Mouse (Mus musculus) midbrain, embryonic 12.5 days (tissue): ENCODE measurements at regions not wholly inside any gene's neighbourhood (a gene's known extent, or its start where the extent isn't known, plus 50 kb on each side); places are given as distances from the start of the nearest gene placed in this dataset.

Experiments used
- ATAC-seq: fragments of 200-750 bp; cut with Nextera tagmentation; 2 replicates; pipeline ENCODE4 v1.8.0; 2017; ENCODE audit warnings: low read depth, moderate TSS enrichment, moderate library complexity; ENCODE audit not compliant: low FRiP score
- H3K27ac ChIP-seq: fragments of 300-500 bp; sonication (generic); replicated peaks from 2 replicates; pipeline ENCODE4 v1.5.1; 2016; ENCODE audit warnings: mild to moderate bottlenecking
- H3K27me3 ChIP-seq: fragments of 300-500 bp; sonication (generic); 2 replicates; pipeline ENCODE4 v1.6.1; 2016; ENCODE audit warnings: mild to moderate bottlenecking
- H3K36me3 ChIP-seq: fragments of 300-500 bp; sonication (generic); 2 replicates; pipeline ENCODE4 v1.6.1; 2016
- H3K4me1 ChIP-seq: fragments of 300-500 bp; sonication (generic); 2 replicates; pipeline ENCODE4 v1.6.1; 2016
- H3K4me2 ChIP-seq: fragments of 300-500 bp; sonication (generic); replicated peaks from 2 replicates; pipeline ENCODE4 v1.6.1; 2016; ENCODE audit warnings: mild to moderate bottlenecking, moderate library complexity
- H3K4me3 ChIP-seq: fragments of 300-500 bp; sonication (generic); 2 replicates; pipeline ENCODE4 v1.5.1; 2016; ENCODE audit warnings: mild to moderate bottlenecking
- H3K9ac ChIP-seq: fragments of 300-500 bp; sonication (generic); replicated peaks from 2 replicates; pipeline ENCODE4 v1.6.1; 2016; ENCODE audit warnings: mild to moderate bottlenecking, moderate library complexity
- H3K9me3 ChIP-seq: fragments of 300-500 bp; sonication (generic); 2 replicates; pipeline ENCODE4 v1.6.1; 2016; ENCODE audit warnings: mild to moderate bottlenecking
- WGBS: fragments of 180-500 bp; shearing (Covaris S2); methylation state at CpG from one replicate; pipeline ENCODE4 v1.1.7; 2016; 5-methylcytosine and 5-hydroxymethylcytosine counted together

GRCm38 (mm10) chrX:19237048-19237737 lies 243.9 kb downstream of the Tex13c3 start:
- H3K27me3 ChIP-seq, result no peaks in the 10 kb centered on the region
- peak; percentile 78 for ATAC-seq
- H3K27ac ChIP-seq, result no peak overlapping the region
- H3K4me1 ChIP-seq, result no peaks in the 10 kb centered on the region
- H3K4me2 ChIP-seq, result peak overlapping the region; percentile 68
- no peaks in the 10 kb centered on the region for H3K9me3 ChIP-seq
- H3K4me3 ChIP-seq, result peak overlapping the region; percentile 46
- no peaks in the 10 kb centered on the region for H3K36me3 ChIP-seq
- H3K9ac ChIP-seq, result 0 out of 2 replicates have a peak overlapping the region, but pooled peaks have one; percentile 31
- WGBS, result 15% methylated on average over 25 of the region's 31 CpGs

DNA sequence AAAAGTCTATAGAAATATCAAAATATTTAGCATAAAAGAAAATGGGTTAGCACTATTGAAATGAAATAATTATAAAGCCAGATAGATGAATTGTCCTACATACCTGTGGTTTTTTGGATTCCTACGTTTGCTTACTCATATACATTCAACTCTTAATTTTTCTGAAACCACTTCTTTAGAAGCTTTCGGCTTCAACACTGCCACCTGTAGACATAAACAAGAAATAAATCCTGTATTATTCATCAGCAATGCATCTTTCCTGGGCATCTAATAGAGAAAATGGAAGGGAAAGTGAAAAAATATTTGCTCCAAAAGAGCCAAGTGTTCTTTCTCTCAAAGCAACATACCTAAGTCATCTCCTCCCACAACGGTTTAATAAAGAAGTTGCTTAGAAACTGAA lies 245.7 kb downstream of the Tex13c3 start:
- Histone ChIP-seq H3K9ac (no peak overlapping the region), H3K36me3 (no peaks in the 10 kb centered on the region), H3K4me3 (no peak overlapping the region), H3K27me3 (no peaks in the 10 kb centered on the region), H3K4me2 (no peak overlapping the region), H3K27ac (no peak overlapping the region), H3K9me3 (no peaks in the 10 kb centered on the region), H3K4me1 (no peaks in the 10 kb centered on the region)
- ATAC-seq, result no peak
- 75% methylated on average over 3 of the region's 3 CpGs for WGBS

- Histone ChIP-seq H3K4me3 (no peak overlapping the region), H3K27ac (no peak overlapping the region), H3K27me3 (no peaks in the 10 kb centered on the region), H3K36me3 (no peaks in the 10 kb centered on the region), H3K9me3 (no peaks in the 10 kb centered on the region), H3K9ac (no peak overlapping the region), H3K4me2 (no peak overlapping the region), H3K4me1 (no peaks in the 10 kb centered on the region)
- 85% methylated on average over 3 of the region's 3 CpGs for WGBS
- no peak for ATAC-seq
Measured at GRCm38 (mm10) chrX:19231823-19232222, 249.3 kb downstream of the Tex13c3 start.

GRCm38 (mm10) chrX:19223336-19223735 lies 257.8 kb downstream of the Tex13c3 start:
- Histone ChIP-seq H3K9ac (no peak overlapping the region), H3K27me3 (no peaks in the 10 kb centered on the region)
- ATAC-seq, result no peak

DNA sequence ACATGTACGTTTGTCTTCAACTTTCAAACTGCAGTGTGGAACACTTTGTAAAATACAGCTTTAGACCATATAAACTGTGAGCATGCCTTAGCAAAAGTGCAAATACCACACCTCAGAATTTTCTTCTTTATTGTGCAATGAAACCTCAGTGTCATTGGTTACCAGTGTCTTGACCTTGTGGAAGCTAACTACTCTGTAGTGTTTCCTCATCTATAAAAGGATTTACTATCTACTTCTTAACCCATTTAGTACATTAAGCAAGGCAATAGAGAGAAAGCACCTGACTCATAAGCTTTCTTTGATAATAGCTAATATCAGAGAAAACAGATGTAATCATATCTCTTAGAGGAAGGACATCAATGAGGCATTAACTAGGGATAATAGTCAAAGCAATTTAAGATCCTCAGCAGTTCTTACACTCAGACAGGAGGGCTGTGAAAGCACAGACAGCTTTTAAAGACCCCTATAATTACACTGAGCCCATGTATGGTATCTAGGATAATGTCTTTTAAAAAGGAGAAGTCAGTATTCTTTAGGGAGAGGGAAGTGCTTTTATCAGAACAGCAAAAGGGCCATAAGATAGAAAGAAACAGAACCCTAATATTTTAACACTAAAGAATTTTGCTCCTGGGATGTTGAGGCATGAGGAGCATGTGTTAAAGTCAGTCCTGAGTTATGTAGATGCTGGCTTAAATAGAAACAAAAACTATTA lies 260.2 kb downstream of the Tex13c3 start:
- no peak overlapping the region for H3K9ac ChIP-seq
- no peak overlapping the region for H3K27ac ChIP-seq
- H3K4me2 ChIP-seq, result no peak overlapping the region
- no peak for ATAC-seq
- no peaks in the 10 kb centered on the region for H3K4me1 ChIP-seq
- no peaks in the 10 kb centered on the region for H3K36me3 ChIP-seq
- no peaks in the 10 kb centered on the region for H3K27me3 ChIP-seq
- no peak overlapping the region for H3K4me3 ChIP-seq
- WGBS, result 82% methylated on average over 1 of the region's 1 CpGs
- H3K9me3 ChIP-seq, result no peaks in the 10 kb centered on the region

More at GRCm38 (mm10) chrX:19223336-19223735, 257.8 kb downstream of the Tex13c3 start:
- Histone ChIP-seq H3K4me3 (no peak overlapping the region), H3K36me3 (no peaks in the 10 kb centered on the region), H3K4me1 (no peaks in the 10 kb centered on the region), H3K4me2 (no peak overlapping the region), H3K9me3 (no peaks in the 10 kb centered on the region), H3K27ac (no peak overlapping the region)

- ATAC-seq, result no peak
- H3K9me3 ChIP-seq, result no peaks in the 10 kb centered on the region
- no peak overlapping the region for H3K27ac ChIP-seq
- H3K4me3 ChIP-seq, result no peak overlapping the region
- WGBS, result 77% methylated on average over 2 of the region's 2 CpGs
- no peak overlapping the region for H3K4me2 ChIP-seq
- no peak overlapping the region for H3K9ac ChIP-seq
- H3K27me3 ChIP-seq, result no peaks in the 10 kb centered on the region
- no peaks in the 10 kb centered on the region for H3K4me1 ChIP-seq
- H3K36me3 ChIP-seq, result no peaks in the 10 kb centered on the region
Measured at GRCm38 (mm10) chrX:19219727-19220126, 261.4 kb downstream of the Tex13c3 start.

GRCm38 (mm10) chrX:19219301-19219700 lies 261.8 kb downstream of the Tex13c3 start:
- no peak overlapping the region for H3K27ac ChIP-seq
- no peaks in the 10 kb centered on the region for H3K27me3 ChIP-seq
- ATAC-seq, result no peak
- 82% methylated on average over 2 of the region's 2 CpGs for WGBS
- no peak overlapping the region for H3K4me2 ChIP-seq
- H3K4me3 ChIP-seq, result no peak overlapping the region
- H3K9me3 ChIP-seq, result no peaks in the 10 kb centered on the region
- H3K4me1 ChIP-seq, result no peaks in the 10 kb centered on the region
- H3K36me3 ChIP-seq, result no peaks in the 10 kb centered on the region
- no peak overlapping the region for H3K9ac ChIP-seq

GRCm38 (mm10) chrX:19206420-19206819 lies 274.7 kb downstream of the Tex13c3 start:
- 87% methylated on average over 1 of the region's 1 CpGs for WGBS
- ATAC-seq, result no peak
- Histone ChIP-seq H3K4me2 (no peak overlapping the region), H3K9ac (no peak overlapping the region), H3K9me3 (no peaks in the 10 kb centered on the region), H3K4me3 (no peak overlapping the region), H3K27me3 (no peaks in the 10 kb centered on the region), H3K27ac (no peak overlapping the region), H3K36me3 (no peaks in the 10 kb centered on the region), H3K4me1 (no peaks in the 10 kb centered on the region)

- Histone ChIP-seq H3K4me3 (no peak overlapping the region), H3K4me2 (no peak overlapping the region), H3K36me3 (no peaks in the 10 kb centered on the region), H3K9me3 (no peaks in the 10 kb centered on the region), H3K4me1 (no peaks in the 10 kb centered on the region), H3K27me3 (no peaks in the 10 kb centered on the region), H3K9ac (no peak overlapping the region), H3K27ac (no peak overlapping the region)
- ATAC-seq, result no peak
- WGBS, result 86% methylated on average over 1 of the region's 1 CpGs
Measured at GRCm38 (mm10) chrX:19202542-19202941, 278.6 kb downstream of the Tex13c3 start.

GRCm38 (mm10) chrX:19201383-19201782 lies 279.7 kb downstream of the Tex13c3 start:
- Histone ChIP-seq H3K9me3 (no peaks in the 10 kb centered on the region), H3K4me3 (no peak overlapping the region), H3K9ac (no peak overlapping the region), H3K4me2 (no peak overlapping the region), H3K27me3 (no peaks in the 10 kb centered on the region), H3K36me3 (no peaks in the 10 kb centered on the region), H3K4me1 (no peaks in the 10 kb centered on the region), H3K27ac (no peak overlapping the region)
- no peak for ATAC-seq
- 100% methylated on average over 1 of the region's 1 CpGs for WGBS

- WGBS, result 88% methylated on average over 3 of the region's 3 CpGs
- no peaks in the 10 kb centered on the region for H3K36me3 ChIP-seq
Measured at GRCm38 (mm10) chrX:19199531-19199930, 281.6 kb downstream of the Tex13c3 start.

DNA sequence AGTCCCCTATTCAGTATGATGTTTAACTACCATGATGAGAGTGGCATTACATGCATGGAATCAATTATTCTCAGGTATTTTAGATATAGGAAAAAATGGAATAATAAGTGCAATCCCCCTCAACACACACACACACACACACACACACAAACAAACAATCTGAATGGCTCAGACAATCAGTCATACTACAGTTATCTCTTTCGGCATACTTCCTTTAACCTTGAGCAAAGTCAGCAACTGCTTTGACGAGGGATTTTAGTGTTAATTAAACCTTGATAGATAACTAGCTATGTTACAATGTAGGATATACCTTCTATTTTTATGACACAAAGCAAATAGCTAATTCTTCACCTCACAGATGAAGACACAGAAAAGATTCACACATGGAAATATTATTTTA lies 312.1 kb downstream of the Tex13c3 start:
- 83% methylated on average over 2 of the region's 2 CpGs for WGBS
- no peaks in the 10 kb centered on the region for H3K9me3 ChIP-seq
- H3K4me2 ChIP-seq, result no peak overlapping the region
- no peaks in the 10 kb centered on the region for H3K4me1 ChIP-seq
- H3K9ac ChIP-seq, result no peak overlapping the region
- no peaks in the 10 kb centered on the region for H3K36me3 ChIP-seq
- ATAC-seq, result no peak
- no peak overlapping the region for H3K4me3 ChIP-seq
- H3K27me3 ChIP-seq, result no peaks in the 10 kb centered on the region
- H3K27ac ChIP-seq, result no peak overlapping the region

More at GRCm38 (mm10) chrX:19199531-19199930, 281.6 kb downstream of the Tex13c3 start:
- Histone ChIP-seq H3K4me1 (no peaks in the 10 kb centered on the region), H3K4me2 (no peak overlapping the region), H3K9ac (no peak overlapping the region), H3K9me3 (no peaks in the 10 kb centered on the region), H3K27ac (no peak overlapping the region), H3K27me3 (no peaks in the 10 kb centered on the region), H3K4me3 (no peak overlapping the region)
- ATAC-seq, result no peak
